17 mouse cellular contexts compared by ENCODE assay signal in the genomic region with DNA sequence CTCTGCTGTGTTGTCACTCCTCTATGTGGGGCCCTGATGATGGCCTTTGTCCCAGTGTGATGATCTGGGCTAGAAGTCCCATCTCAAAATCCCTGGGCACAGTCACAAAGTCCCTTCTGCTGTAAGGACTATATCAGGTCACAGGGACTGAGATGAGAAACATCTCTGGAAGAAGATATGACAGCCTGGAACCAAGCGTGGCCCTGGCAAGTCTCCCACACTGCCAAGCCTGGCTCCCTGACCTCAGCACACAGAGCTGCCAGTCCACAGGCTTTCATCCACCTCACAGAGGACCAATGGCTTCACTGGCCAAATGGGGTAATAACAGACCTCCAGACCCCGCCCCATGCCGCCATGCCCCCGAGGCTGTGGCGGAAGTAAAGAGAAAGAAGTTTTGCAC.
"Had no signal": no experiment of that assay in that cellular context is flagged by ENCODE, and none has a peak within 500 bp of the region (broad histone marks: within the 10 kb centered on the region; RNA-seq: fewer than 3 reads in every experiment).

No protein-coding gene starts in this region.

- H3K4me3 ChIP-seq: kidney, embryonic 15.5 days; left cerebral cortex, adult 2 months; limb, embryonic 12.5 days; liver, embryonic 13.5 days; lung, embryonic 15.5 days; megakaryocyte, embryonic 14.5 days; midbrain, embryonic 12.5 days; stomach, embryonic 15.5 days had no signal

- H3K9ac ChIP-seq: kidney, embryonic 15.5 days; limb, embryonic 12.5 days; liver, embryonic 13.5 days; liver, postnatal 0 days; lung, embryonic 15.5 days; midbrain, embryonic 12.5 days; stomach, embryonic 15.5 days had no signal

- H3K9me3 ChIP-seq: kidney, embryonic 15.5 days; limb, embryonic 12.5 days; liver, embryonic 13.5 days; lung, embryonic 15.5 days; midbrain, embryonic 12.5 days; stomach, embryonic 15.5 days had no signal

- H3K4me2 ChIP-seq: kidney, embryonic 15.5 days; limb, embryonic 12.5 days; liver, embryonic 13.5 days; lung, embryonic 15.5 days; stomach, embryonic 15.5 days had no signal

- ATAC-seq: liver, postnatal 0 days had no signal

- DNase-seq: kidney, adult 2 months; kidney, postnatal 14 days; liver; liver, embryonic 13.5 days; liver, postnatal 0 days; lung, postnatal 14 days; retina, postnatal 1 day; right cerebral cortex, postnatal 4 days; thymus, postnatal 4 days had no signal

- H3K27ac ChIP-seq: kidney, embryonic 15.5 days; left cerebral cortex, adult 2 months; limb, embryonic 12.5 days; liver, embryonic 13.5 days; lung, embryonic 15.5 days; macrophage; stomach, embryonic 15.5 days had no signal

- H3K36me3 ChIP-seq: kidney, embryonic 15.5 days; limb, embryonic 12.5 days; liver, embryonic 13.5 days; lung, embryonic 15.5 days; midbrain, embryonic 12.5 days; stomach, embryonic 15.5 days had no signal
